Mouse (Mus musculus): ENCODE data around the gene Etv5. TPM values are rescaled to one million over a fixed set of nuclear protein-coding genes. Genes with fewer than 3 reads are reported as not detected.

The Etv5 gene
- total and polyA plus RNA-seq, 3 experiments: 2.6 to 4.5 (median 3.5) TPM

- no peaks in the 10 kb centered on the region for H3K79me2 ChIP-seq (replicated peaks; ENCODE audit: control insufficient read depth, extremely low read depth, insufficient read depth, poor library complexity, severe bottlenecking)
- in situ Hi-C loops (cut with MboI; ENCODE audit: low pct_ligation_motif_present, low pct_unique_long_range_greater_than_20kb, low sequenced_read_pairs): no loop called here
- no peak overlapping the region for H3K4me3 ChIP-seq (replicated peaks in 1 of 3; ENCODE audit: low read depth in 2 of 3, low read length in 2 of 3, poor library complexity in 1 of 3)
- no peaks in the 10 kb centered on the region for H3K36me3 ChIP-seq (replicated peaks in 1 of 2; ENCODE audit: control insufficient read depth in 1 of 2, insufficient read depth in 1 of 2, low read length in 1 of 2)
- H3K4me2 ChIP-seq (ENCODE audit: insufficient read depth, low read depth, poor library complexity, severe bottlenecking): no peak overlapping the region
- H3K9ac ChIP-seq (ENCODE audit: insufficient read depth, low read depth): no peak overlapping the region
- H3K27ac ChIP-seq (ENCODE audit: insufficient read depth, low read depth): no peak overlapping the region
- peaks cover 0 to 2% of the 10 kb centered on the region in 2 experiments; a peak in 1 of 4 replicates for H3K4me1 ChIP-seq (ENCODE audit: control insufficient read depth in 1 of 2, insufficient read depth in 2 of 2)
- dilution Hi-C loops (cut with MboI; ENCODE audit: extremely low pct_ligation_motif_present, extremely low pct_unique_long_range_greater_than_20kb, low sequenced_read_pairs): no loop called here
- H3K9me3 ChIP-seq (replicated peaks; ENCODE audit: low read length): no peaks in the 10 kb centered on the region
- peak; percentile 26 for DNase-seq (ENCODE audit: extremely low read depth)
- no peaks in the 10 kb centered on the region for H3K27me3 ChIP-seq (replicated peaks)
- TF ChIP-seq EP300 (IDR thresholded peaks at IDR 0.05; ENCODE audit: low read length) (no peak), SMC3 (IDR thresholded peaks at IDR 0.05; ENCODE audit: low read depth, low read length) (peak; percentile 70), CTCF (conservative IDR thresholded peaks at IDR 0.05 in 1 of 2, IDR thresholded peaks at IDR 0.05 in 1 of 2; ENCODE audit: low read depth in 2 of 2, low read length in 2 of 2) (peak; percentile 30 to 67; a peak in 3 of 4 replicates), RAD21 (IDR thresholded peaks at IDR 0.05; ENCODE audit: low read depth, low read length) (peak; percentile 72)
Measured at GRCm38 (mm10) chr16:22374898-22375297, 64.6 kb downstream of the Etv5 start.

GRCm38 (mm10) chr16:22372701-22373124 lies 66.8 kb downstream of the Etv5 start:
- H3K4me2 ChIP-seq (ENCODE audit: insufficient read depth, low read depth, poor library complexity, severe bottlenecking): no peak overlapping the region
- no peaks in the 10 kb centered on the region for H3K9me3 ChIP-seq (replicated peaks; ENCODE audit: low read length)
- in situ Hi-C loops (cut with MboI; ENCODE audit: low pct_ligation_motif_present, low pct_unique_long_range_greater_than_20kb, low sequenced_read_pairs) (no loop called here), dilution Hi-C loops (cut with MboI; ENCODE audit: extremely low pct_ligation_motif_present, extremely low pct_unique_long_range_greater_than_20kb, low sequenced_read_pairs) (no loop called here)
- no peak overlapping the region for H3K4me3 ChIP-seq (replicated peaks in 1 of 3; ENCODE audit: low read depth in 2 of 3, low read length in 2 of 3, poor library complexity in 1 of 3)
- no peak for TF ChIP-seq IRF4 (IDR thresholded peaks at IDR 0.05; ENCODE audit: low read depth, low read length)
- TF ChIP-seq ZKSCAN1 (IDR thresholded peaks at IDR 0.05; ENCODE audit: borderline replicate concordance, low read depth, low read length): no peak
- no peak for TF ChIP-seq JUND (conservative IDR thresholded peaks at IDR 0.05; ENCODE audit: low read depth, low read length)
- no peak for TF ChIP-seq ZNF384 (IDR thresholded peaks at IDR 0.05; ENCODE audit: low read depth, low read length)
- no peak for TF ChIP-seq USF2 (conservative IDR thresholded peaks at IDR 0.05; ENCODE audit: low read depth, low read length)
- TF ChIP-seq TBP (conservative IDR thresholded peaks at IDR 0.05; ENCODE audit: low read depth, low read length): no peak
- TF ChIP-seq UBTF (IDR thresholded peaks at IDR 0.05; ENCODE audit: low read depth, low read length): no peak
- TF ChIP-seq ETS1 (conservative IDR thresholded peaks at IDR 0.05; ENCODE audit: low read depth, low read length): no peak
- TF ChIP-seq BHLHE40 (IDR thresholded peaks at IDR 0.05; ENCODE audit: low read depth, low read length): no peak
- TF ChIP-seq NRF1 (IDR thresholded peaks at IDR 0.05; ENCODE audit: low read depth, low read length): no peak
- no peak for TF ChIP-seq MAZ (IDR thresholded peaks at IDR 0.05; ENCODE audit: low read depth, low read length)
- TF ChIP-seq ZMIZ1 (IDR thresholded peaks at IDR 0.05; ENCODE audit: low read depth, low read length): no peak
- TF ChIP-seq USF1 (IDR thresholded peaks at IDR 0.05; ENCODE audit: low read depth, low read length): no peak
- no peak for TF ChIP-seq KAT2A (IDR thresholded peaks at IDR 0.05; ENCODE audit: insufficient replicate concordance, low read length)
- H3K27me3 ChIP-seq (replicated peaks): no peaks in the 10 kb centered on the region
- no peaks in the 10 kb centered on the region for H3K36me3 ChIP-seq (replicated peaks in 1 of 2; ENCODE audit: control insufficient read depth in 1 of 2, insufficient read depth in 1 of 2, low read length in 1 of 2)
- no peak overlapping the region for H3K9ac ChIP-seq (ENCODE audit: insufficient read depth, low read depth)
- DNase-seq (ENCODE audit: extremely low read depth): no peak
- peaks cover 0 to 2% of the 10 kb centered on the region in 2 experiments; a peak in 1 of 4 replicates for H3K4me1 ChIP-seq (ENCODE audit: control insufficient read depth in 1 of 2, insufficient read depth in 2 of 2)
- no peak overlapping the region for H3K27ac ChIP-seq (ENCODE audit: insufficient read depth, low read depth)
- H3K79me2 ChIP-seq (replicated peaks; ENCODE audit: control insufficient read depth, extremely low read depth, insufficient read depth, poor library complexity, severe bottlenecking): no peaks in the 10 kb centered on the region

Data from CH12.LX (cell line).